Mouse (Mus musculus) lung, adult 2 months (tissue): ENCODE measurements around the gene Tmcc2.

Experiments used
- CTCF ChIP-seq: fragments of 200-500 bp; IDR thresholded peaks from 2 replicates; pipeline ENCODE4 v1.5.1; 2011; ENCODE audit warnings: mild to moderate bottlenecking, low read length, control low read depth; ENCODE audit not compliant: insufficient read depth
- POLR2A ChIP-seq: fragments of 200-500 bp; IDR thresholded peaks from 2 replicates; pipeline ENCODE4 v1.6.1; 2011; ENCODE audit warnings: low read depth, mild to moderate bottlenecking, control low read depth, low read length, borderline replicate concordance; ENCODE audit errors: extremely low read depth

- TF ChIP-seq CTCF (no peak), POLR2A (no peak)
These were observed 9.2 kb downstream of the Tmcc2 start for GRCm38 (mm10) chr1:132381929-132382328.
